Mouse (Mus musculus) heart, adult 2 months (tissue): ENCODE measurements around the gene Adamts4.

Experiments used
- CTCF ChIP-seq: fragments of 200-600 bp; IDR thresholded peaks from 2 replicates; pipeline ENCODE4 v1.8.1; 2022; ENCODE audit warnings: antibody characterized with exemption, mild to moderate bottlenecking, moderate library complexity
- EP300 ChIP-seq: fragments of 200-500 bp; IDR thresholded peaks from 2 replicates; pipeline ENCODE4 v1.6.1; 2011; ENCODE audit warnings: low read depth, low read length, control low read depth; ENCODE audit not compliant: insufficient read depth
- POLR2A ChIP-seq: fragments of 200-500 bp; IDR thresholded peaks from 2 replicates; pipeline ENCODE4 v1.6.1; 2011; ENCODE audit warnings: mild to moderate bottlenecking, low read depth, low read length, control low read depth; ENCODE audit not compliant: insufficient read depth

DNA sequence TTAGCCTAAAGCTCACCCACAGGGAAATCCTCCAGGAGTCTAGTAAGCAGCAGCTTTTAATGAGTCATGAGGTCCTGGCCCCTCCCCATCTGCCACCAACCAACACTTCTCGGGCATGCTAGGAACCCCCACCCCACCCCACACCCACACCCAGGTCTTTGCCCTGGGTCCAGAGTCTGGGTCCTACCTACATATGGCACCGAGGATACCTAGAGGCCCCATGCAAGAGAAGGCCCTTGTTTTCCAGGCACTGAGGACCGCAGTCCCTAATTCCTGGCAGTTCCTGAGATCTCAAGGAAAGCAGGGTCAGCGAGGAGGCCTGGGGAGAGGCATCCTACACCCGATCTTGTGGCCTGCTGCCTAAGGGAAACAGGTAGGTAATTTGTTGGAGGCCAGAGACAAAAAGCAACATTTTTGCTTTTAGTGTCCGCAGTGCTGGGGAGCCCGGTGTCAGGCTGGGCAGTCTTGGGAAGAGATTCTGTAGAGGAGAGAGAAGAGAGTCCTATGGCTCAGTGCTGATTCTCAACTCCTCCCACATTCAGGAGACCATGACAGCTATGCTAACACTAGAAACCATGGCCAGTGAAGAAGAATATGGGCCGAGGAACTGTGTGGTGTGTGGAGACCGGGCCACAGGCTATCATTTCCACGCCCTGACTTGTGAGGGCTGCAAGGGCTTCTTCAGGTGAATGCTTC is 36.3 kb upstream of the Adamts4 start, which contains the start of gene Nr1i3:
- TF ChIP-seq CTCF (no peak), EP300 (no peak), POLR2A (no peak)
